Mouse (Mus musculus) heart, embryonic 14.5 days (tissue): ENCODE results near the gene Sh2b1. TPM values are rescaled to one million over a fixed set of nuclear protein-coding genes. Genes with fewer than 3 reads are reported as not detected.

Source experiments
- ATAC-seq: fragments of 200-750 bp; cut with Nextera tagmentation; 2 replicates; pipeline ENCODE4 v1.8.0; 2017; ENCODE audit warnings: low read depth, moderate TSS enrichment; ENCODE audit not compliant: insufficient number of reproducible peaks, insufficient read depth, low FRiP score
- H3K27ac ChIP-seq, 2 experiments: fragments of 200-500 bp in 1 of 2; fragments of 300-500 bp in 1 of 2; sonication (generic) in 1 of 2; replicated peaks in 1 of 2; 2 replicates each; pipeline ENCODE4 v1.5.1; 2012 to 2014; ENCODE audit warnings: low read depth in 2 of 2, low read length in 2 of 2, control low read depth in 1 of 2, mild to moderate bottlenecking in 1 of 2, mixed read lengths in 1 of 2; ENCODE audit not compliant: control insufficient read depth in 1 of 2, insufficient read depth in 1 of 2
- H3K27me3 ChIP-seq: fragments of 300-500 bp; sonication (generic); 2 replicates; pipeline ENCODE4 v1.6.1; 2014; ENCODE audit warnings: mild to moderate bottlenecking, low read length, control low read depth; ENCODE audit not compliant: control insufficient read depth, insufficient read depth
- H3K36me3 ChIP-seq: fragments of 300-500 bp; sonication (generic); 2 replicates; pipeline ENCODE4 v1.6.1; 2014; ENCODE audit warnings: mild to moderate bottlenecking, control low read depth, low read length, mixed read lengths; ENCODE audit not compliant: control insufficient read depth, insufficient read depth
- H3K4me1 ChIP-seq, 2 experiments: fragments of 200-500 bp in 1 of 2; fragments of 300-500 bp in 1 of 2; sonication (generic) in 1 of 2; 2 replicates each; pipeline ENCODE4 v1.6.1; 2012 to 2014; ENCODE audit warnings: low read length in 2 of 2, control low read depth in 1 of 2, mixed read lengths in 1 of 2; ENCODE audit not compliant: control insufficient read depth in 2 of 2, insufficient read depth in 2 of 2
- H3K4me2 ChIP-seq: fragments of 300-500 bp; sonication (generic); 2 replicates; pipeline ENCODE4 v1.6.1; 2014; ENCODE audit warnings: mild to moderate bottlenecking, low read length
- H3K4me3 ChIP-seq, 2 experiments: fragments of 200-500 bp in 1 of 2; fragments of 300-500 bp in 1 of 2; sonication (generic) in 1 of 2; 2 replicates each; pipeline ENCODE4 v1.5.1; 2012 to 2014; ENCODE audit warnings: low read length in 2 of 2, mild to moderate bottlenecking in 2 of 2, control low read depth in 1 of 2, low read depth in 1 of 2, moderate library complexity in 1 of 2; ENCODE audit not compliant: control insufficient read depth in 1 of 2, insufficient read depth in 1 of 2
- H3K9ac ChIP-seq: fragments of 300-500 bp; sonication (generic); 2 replicates; pipeline ENCODE4 v1.6.1; 2014; ENCODE audit warnings: mild to moderate bottlenecking, low read length
- H3K9me3 ChIP-seq: fragments of 300-500 bp; sonication (generic); 2 replicates; pipeline ENCODE4 v1.6.1; 2016; ENCODE audit warnings: low read length, control low read depth; ENCODE audit not compliant: control insufficient read depth
- WGBS: fragments of 180-500 bp; shearing (Covaris S2); extraction: QIAGEN DNeasy Blood & Tissue Kit; methylation state at CpG from one replicate; pipeline ENCODE4 v1.1.7; 2014; 5-methylcytosine and 5-hydroxymethylcytosine counted together
- polyA plus RNA-seq: library from polyadenylated mRNA; unstranded; fragments of >200 nt; fragmentation: Nextera tagmentation; extraction: Ambion mirVana; gene quantifications from 2 replicates; pipeline ENCODE4 v1.2.1, GENCODE M21; 2014

Gene Sh2b1
- polyA plus RNA-seq, 1 experiment from 2014 or later = 39.0 TPM

DNA sequence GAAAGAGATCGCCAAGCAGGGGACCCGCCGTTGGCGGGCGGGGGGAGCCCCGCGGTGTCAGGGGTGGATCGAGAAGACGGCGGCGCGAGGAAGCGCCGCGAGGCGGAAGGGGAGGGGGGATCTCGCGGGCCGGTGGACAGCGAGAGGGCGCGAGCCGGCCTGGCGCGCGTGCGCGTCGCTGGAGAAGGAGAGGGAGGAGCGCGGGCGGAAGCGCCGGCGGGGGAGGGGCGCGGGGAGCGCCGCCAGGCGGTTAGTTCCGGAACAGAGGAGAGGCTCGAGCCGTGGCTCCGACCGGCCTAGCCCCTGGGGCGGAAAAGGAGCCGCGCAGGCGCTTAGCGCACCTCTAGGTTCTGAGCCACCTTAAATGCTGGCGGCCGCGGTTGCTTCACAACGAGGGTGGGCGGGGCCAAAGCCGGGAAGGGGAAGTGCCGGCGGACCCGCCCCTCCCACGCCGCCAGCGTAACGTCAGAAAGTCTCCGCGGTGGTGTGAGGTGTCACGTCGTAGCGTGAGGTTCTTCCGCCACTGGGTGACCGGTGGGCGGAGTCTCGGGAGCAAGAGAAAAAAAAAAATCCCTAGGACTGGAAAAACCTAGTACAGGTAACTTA, 28.2 kb upstream of the Sh2b1 start, which contains the start of gene Atxn2l:
Gene Atxn2l, minus strand, starts transcription at position 165 of the 606 bp plus-strand sequence.
- WGBS = under 1% methylated on average over 63 of the region's 72 CpGs
- peaks cover 2 to 14% of the 10 kb centered on the region in 2 experiments; a peak in 2 of 4 replicates for H3K4me1 ChIP-seq
- no peaks in the 10 kb centered on the region for H3K27me3 ChIP-seq
- peak within 1 kb of the TSS; percentile 100 for H3K9ac ChIP-seq
- H3K36me3 ChIP-seq = peaks cover 29% of the 10 kb centered on the region
- peak within 1 kb of the TSS; percentile 68 for H3K4me2 ChIP-seq
- peak; percentile 89 for ATAC-seq
- peak within 1 kb of the TSS; percentile 76 to 100 for H3K4me3 ChIP-seq
- H3K9me3 ChIP-seq = no peaks in the 10 kb centered on the region
- peak within 1 kb of the TSS; percentile 99 to 100 for H3K27ac ChIP-seq

DNA sequence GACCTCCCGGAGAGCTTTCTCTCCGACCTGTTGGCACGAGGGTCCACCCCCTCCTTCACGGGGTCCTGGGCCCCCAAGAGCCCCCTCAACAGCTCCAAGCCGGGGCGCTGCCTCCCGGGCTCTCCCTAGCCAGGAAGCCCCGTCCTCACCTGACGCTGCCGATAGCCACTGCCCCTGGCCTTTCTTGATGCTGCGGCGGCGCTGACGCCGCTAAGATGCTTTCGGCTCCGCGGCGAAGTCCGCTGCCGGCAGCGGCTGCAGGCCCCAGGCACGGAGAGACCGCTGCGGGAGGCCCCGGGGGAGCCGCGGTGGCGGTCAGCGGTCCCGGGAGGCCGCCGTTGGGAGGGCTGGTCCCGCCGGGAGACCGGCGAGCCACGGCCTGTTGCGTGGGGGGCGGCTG, 27.5 kb upstream of the Sh2b1 start:
- Histone ChIP-seq H3K4me2 (peak overlapping the region; percentile 68), H3K4me3 (peak overlapping the region; percentile 76 to 100), H3K9ac (peak overlapping the region; percentile 100), H3K27ac (peak overlapping the region; percentile 99 to 100), H3K36me3 (peaks cover 35% of the 10 kb centered on the region), H3K9me3 (no peaks in the 10 kb centered on the region), H3K27me3 (no peaks in the 10 kb centered on the region), H3K4me1 (peaks cover 2 to 14% of the 10 kb centered on the region in 2 experiments; a peak in 2 of 4 replicates)
- ATAC-seq = no peak
- WGBS = under 1% methylated on average over 40 of the region's 40 CpGs

- Histone ChIP-seq H3K9me3 (no peaks in the 10 kb centered on the region), H3K9ac (peak overlapping the region; percentile 100), H3K4me3 (peak overlapping the region; percentile 76 to 100), H3K27me3 (no peaks in the 10 kb centered on the region), H3K27ac (peak overlapping the region; percentile 99 to 100), H3K36me3 (peaks cover 41% of the 10 kb centered on the region), H3K4me1 (peaks cover 2 to 14% of the 10 kb centered on the region in 2 experiments; a peak in 2 of 4 replicates), H3K4me2 (peak overlapping the region; percentile 68)
- peak; percentile 89 for ATAC-seq
- WGBS = under 1% methylated on average over 48 of the region's 57 CpGs
Measured at GRCm38 (mm10) chr7:126502023-126502741, 27.0 kb upstream of the Sh2b1 start.

DNA sequence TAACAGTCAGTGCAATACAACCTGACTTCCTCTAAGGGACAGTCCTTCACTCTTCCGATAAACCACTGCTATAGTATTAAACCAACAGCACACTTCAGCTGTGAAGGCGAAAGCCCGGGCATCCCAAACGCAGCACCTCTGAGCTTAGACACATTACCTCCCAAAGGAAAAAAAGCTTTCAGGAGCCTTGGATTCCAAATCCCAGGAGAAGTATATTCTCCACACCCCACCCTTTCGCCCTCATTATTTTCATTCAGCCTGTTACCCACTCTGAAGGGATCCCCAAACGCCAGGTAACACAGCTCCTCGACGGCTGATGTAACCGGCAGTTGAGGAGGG, 26.4 kb upstream of the Sh2b1 start:
- Histone ChIP-seq H3K9me3 (no peaks in the 10 kb centered on the region), H3K9ac (peak overlapping the region; percentile 100), H3K27ac (peak overlapping the region; percentile 91 to 100), H3K36me3 (peaks cover 46% of the 10 kb centered on the region), H3K27me3 (no peaks in the 10 kb centered on the region), H3K4me1 (peaks cover 2 to 14% of the 10 kb centered on the region in 2 experiments; a peak in 2 of 4 replicates), H3K4me3 (peak overlapping the region; percentile 76 to 100), H3K4me2 (peak overlapping the region; percentile 68)
- 3% methylated on average over 9 of the region's 9 CpGs for WGBS
- ATAC-seq = no peak

DNA sequence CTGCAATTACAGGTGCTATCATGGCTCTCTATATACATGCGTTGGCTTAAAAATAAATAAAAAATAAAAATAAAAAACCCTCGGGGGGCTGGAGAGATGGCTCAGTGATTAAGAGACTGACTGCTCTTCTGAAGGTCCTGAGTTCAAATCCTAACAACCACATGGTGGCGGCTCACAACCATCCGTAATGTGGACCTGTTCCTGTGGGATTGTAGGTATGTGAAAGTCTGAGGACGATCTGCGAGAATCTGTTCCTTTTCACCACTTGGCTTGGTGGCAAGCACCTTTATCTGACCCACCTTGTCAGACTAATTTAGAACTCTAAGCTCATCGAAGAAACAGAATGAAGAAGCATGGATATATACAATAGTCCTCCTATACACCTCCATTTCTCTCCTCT, 24.2 kb upstream of the Sh2b1 start:
- no peak for ATAC-seq
- Histone ChIP-seq H3K9ac (no peak overlapping the region), H3K36me3 (peaks cover 69% of the 10 kb centered on the region), H3K4me3 (no peak overlapping the region), H3K4me1 (peaks cover 2 to 14% of the 10 kb centered on the region in 2 experiments; a peak in 2 of 4 replicates), H3K27me3 (no peaks in the 10 kb centered on the region), H3K27ac (no peak overlapping the region), H3K4me2 (no peak overlapping the region), H3K9me3 (no peaks in the 10 kb centered on the region)
- WGBS = 89% methylated on average over 7 of the region's 7 CpGs

GRCm38 (mm10) chr7:126497966-126498365, 22.7 kb upstream of the Sh2b1 start:
- Histone ChIP-seq H3K36me3 (peaks cover 83% of the 10 kb centered on the region), H3K9me3 (no peaks in the 10 kb centered on the region), H3K27ac (no peak overlapping the region), H3K4me3 (no peak overlapping the region), H3K4me2 (no peak overlapping the region), H3K4me1 (peaks cover 2 to 7% of the 10 kb centered on the region in 2 experiments; a peak in 1 of 4 replicates), H3K9ac (no peak overlapping the region), H3K27me3 (no peaks in the 10 kb centered on the region)
- ATAC-seq = no peak
- 92% methylated on average over 12 of the region's 12 CpGs for WGBS

DNA sequence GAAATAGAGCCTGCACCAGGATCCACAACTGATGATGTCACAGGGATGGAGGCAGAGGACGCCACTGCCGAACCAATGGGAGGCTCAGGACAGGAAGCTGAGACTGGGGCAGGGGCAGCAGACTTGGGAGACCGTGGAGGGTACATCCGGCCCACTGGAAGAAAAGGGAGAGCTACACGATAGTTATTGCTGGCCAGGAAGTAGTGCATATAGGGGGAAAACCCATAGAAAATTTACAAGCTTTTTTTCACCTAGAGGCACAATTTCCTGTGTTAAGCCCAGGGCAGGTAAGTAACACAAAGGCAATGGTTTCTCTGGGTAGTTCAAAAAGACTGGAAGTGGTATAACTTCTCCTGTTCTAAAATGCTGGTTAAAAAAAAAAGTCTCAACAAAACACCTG, 21.3 kb upstream of the Sh2b1 start:
- peaks cover 98% of the 10 kb centered on the region for H3K36me3 ChIP-seq
- no peak overlapping the region for H3K9ac ChIP-seq
- H3K27ac ChIP-seq = no peak overlapping the region
- no peak for ATAC-seq
- H3K4me2 ChIP-seq = no peak overlapping the region
- H3K27me3 ChIP-seq = no peaks in the 10 kb centered on the region
- no peak overlapping the region for H3K4me3 ChIP-seq
- H3K9me3 ChIP-seq = no peaks in the 10 kb centered on the region
- H3K4me1 ChIP-seq = peaks cover 2 to 7% of the 10 kb centered on the region in 2 experiments; a peak in 1 of 4 replicates
- WGBS = 94% methylated on average over 5 of the region's 5 CpGs
